Mouse (Mus musculus): ENCODE measurements around the gene Bcorl1. TPM values are rescaled to one million over a fixed set of nuclear protein-coding genes. Genes with fewer than 3 reads are reported as not detected.

Gene Bcorl1
- 15.3 and 27.3 TPM in 2 replicates for polyA plus RNA-seq (2011; ENCODE audit: insufficient read depth, insufficient read length, low replicate concordance, missing spikeins)

DNA sequence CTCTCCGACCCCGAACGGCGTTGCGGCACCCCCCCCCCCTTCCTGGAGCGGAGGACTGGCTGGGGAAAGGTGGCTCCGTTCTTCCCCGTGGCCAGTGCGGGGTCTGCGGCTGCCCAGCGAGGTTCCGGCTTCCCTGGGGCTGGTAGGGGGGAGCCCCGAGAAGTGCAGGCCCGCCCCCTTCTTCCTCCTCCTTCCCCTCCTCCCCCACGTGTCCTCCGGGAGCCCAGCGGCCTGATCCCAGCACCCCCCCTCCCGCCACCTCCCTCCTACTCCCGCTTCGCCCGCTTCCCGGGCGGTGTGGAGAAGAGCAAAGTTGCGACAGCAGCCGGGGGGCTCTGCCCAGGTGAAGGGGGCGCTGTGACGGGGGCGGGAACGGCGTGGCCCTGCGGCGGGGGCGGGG, at the start of gene Bcorl1:
Bcorl1 (plus strand) TSS at position 218 of the 400 bp plus-strand sequence.
- WGBS, result 7% methylated on average over 29 of the region's 33 CpGs
- H3K27ac ChIP-seq (ENCODE audit: control insufficient read depth, insufficient read depth, low read depth, low read length, poor library complexity), result peak within 1 kb of the TSS; percentile 58
- no peak for TF ChIP-seq CTCF (IDR thresholded peaks at IDR 0.05; ENCODE audit: control insufficient read depth, insufficient read depth, low read length)
- no peak for TF ChIP-seq POLR2A (IDR thresholded peaks at IDR 0.05; ENCODE audit: borderline replicate concordance, control insufficient read depth, low read depth, low read length)
- no peaks in the 10 kb centered on the region for H3K4me1 ChIP-seq (ENCODE audit: control insufficient read depth, insufficient read depth, low read length)
- peak within 1 kb of the TSS; percentile 81 for H3K4me3 ChIP-seq (replicated peaks; ENCODE audit: control insufficient read depth, low read depth, low read length)

- H3K4me1 ChIP-seq (ENCODE audit: control insufficient read depth, insufficient read depth, low read length), result peaks cover 2% of the 10 kb centered on the region; the same call in 1 of the 2 replicates
- no peak overlapping the region for H3K27ac ChIP-seq (ENCODE audit: control insufficient read depth, insufficient read depth, low read depth, low read length, poor library complexity)
- no peak overlapping the region for H3K4me3 ChIP-seq (replicated peaks; ENCODE audit: control insufficient read depth, low read depth, low read length)
- TF ChIP-seq CTCF (IDR thresholded peaks at IDR 0.05; ENCODE audit: control insufficient read depth, insufficient read depth, low read length) (no peak), POLR2A (IDR thresholded peaks at IDR 0.05; ENCODE audit: borderline replicate concordance, control insufficient read depth, low read depth, low read length) (no peak)
- 72% methylated on average over 3 of the region's 3 CpGs for WGBS
These were observed 49.7 kb upstream of the Bcorl1 start for GRCm38 (mm10) chrX:48291413-48291812.

- no peak overlapping the region for H3K27ac ChIP-seq (ENCODE audit: control insufficient read depth, insufficient read depth, low read depth, low read length, poor library complexity)
- TF ChIP-seq CTCF (IDR thresholded peaks at IDR 0.05; ENCODE audit: control insufficient read depth, insufficient read depth, low read length) (no peak), POLR2A (IDR thresholded peaks at IDR 0.05; ENCODE audit: borderline replicate concordance, control insufficient read depth, low read depth, low read length) (no peak)
- no peaks in the 10 kb centered on the region; the same call in 1 of the 2 replicates for H3K4me1 ChIP-seq (ENCODE audit: control insufficient read depth, insufficient read depth, low read length)
- no peak overlapping the region for H3K4me3 ChIP-seq (replicated peaks; ENCODE audit: control insufficient read depth, low read depth, low read length)
- WGBS, result 89% methylated on average over 4 of the region's 4 CpGs
These were observed 35.8 kb upstream of the Bcorl1 start for GRCm38 (mm10) chrX:48305356-48305755.

- Histone ChIP-seq H3K4me3 (replicated peaks; ENCODE audit: control insufficient read depth, low read depth, low read length) (peak overlapping the region; percentile 12), H3K4me1 (ENCODE audit: control insufficient read depth, insufficient read depth, low read length) (no peaks in the 10 kb centered on the region; the same call in 1 of the 2 replicates), H3K27ac (ENCODE audit: control insufficient read depth, insufficient read depth, low read depth, low read length, poor library complexity) (peak overlapping the region; percentile 48)
- WGBS, result 41% methylated on average over 26 of the region's 26 CpGs
- TF ChIP-seq CTCF (IDR thresholded peaks at IDR 0.05; ENCODE audit: control insufficient read depth, insufficient read depth, low read length), result no peak
- no peak for TF ChIP-seq POLR2A (IDR thresholded peaks at IDR 0.05; ENCODE audit: borderline replicate concordance, control insufficient read depth, low read depth, low read length)
These were observed 30.2 kb upstream of the Bcorl1 start for GRCm38 (mm10) chrX:48310706-48311517.

- Histone ChIP-seq H3K27ac (ENCODE audit: control insufficient read depth, insufficient read depth, low read depth, low read length, poor library complexity) (peak overlapping the region; percentile 39), H3K4me1 (ENCODE audit: control insufficient read depth, insufficient read depth, low read length) (no peaks in the 10 kb centered on the region; the same call in 1 of the 2 replicates), H3K4me3 (replicated peaks; ENCODE audit: control insufficient read depth, low read depth, low read length) (no peak overlapping the region)
- TF ChIP-seq CTCF (IDR thresholded peaks at IDR 0.05; ENCODE audit: control insufficient read depth, insufficient read depth, low read length), result no peak
- no peak for TF ChIP-seq POLR2A (IDR thresholded peaks at IDR 0.05; ENCODE audit: borderline replicate concordance, control insufficient read depth, low read depth, low read length)
- WGBS, result 82% methylated on average over 5 of the region's 5 CpGs
These were observed 29.4 kb upstream of the Bcorl1 start for GRCm38 (mm10) chrX:48311727-48312126.

- Histone ChIP-seq H3K27ac (ENCODE audit: control insufficient read depth, insufficient read depth, low read depth, low read length, poor library complexity) (peak overlapping the region; percentile 93), H3K4me3 (replicated peaks; ENCODE audit: control insufficient read depth, low read depth, low read length) (peak overlapping the region; percentile 75), H3K4me1 (ENCODE audit: control insufficient read depth, insufficient read depth, low read length) (no peaks in the 10 kb centered on the region; the same call in 1 of the 2 replicates)
- TF ChIP-seq CTCF (IDR thresholded peaks at IDR 0.05; ENCODE audit: control insufficient read depth, insufficient read depth, low read length) (no peak), POLR2A (IDR thresholded peaks at IDR 0.05; ENCODE audit: borderline replicate concordance, control insufficient read depth, low read depth, low read length) (peak; percentile 86)
- 9% methylated on average over 33 of the region's 33 CpGs for WGBS
These were observed 26.6 kb upstream of the Bcorl1 start for GRCm38 (mm10) chrX:48314530-48315079.

DNA sequence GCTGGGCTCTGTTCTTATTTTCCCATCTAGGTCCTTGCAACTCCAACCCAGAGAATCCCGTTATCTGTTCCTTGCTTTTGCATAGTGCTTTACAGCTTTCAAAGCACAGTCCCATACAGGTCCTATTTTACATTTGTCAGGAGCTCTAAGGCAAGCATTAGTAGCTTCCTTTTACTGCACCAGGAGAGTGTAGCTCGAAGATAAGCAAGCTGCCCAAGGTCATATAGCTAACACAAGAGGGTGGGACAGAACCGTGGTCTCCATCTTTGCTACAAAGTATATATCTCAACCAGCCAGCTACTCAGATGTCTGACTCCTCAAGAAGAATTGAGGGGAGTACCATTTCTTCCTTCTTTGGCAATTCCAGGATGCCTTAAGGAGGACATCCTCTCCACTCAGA, 23.7 kb upstream of the Bcorl1 start:
- Histone ChIP-seq H3K27ac (ENCODE audit: control insufficient read depth, insufficient read depth, low read depth, low read length, poor library complexity) (no peak overlapping the region), H3K4me3 (replicated peaks; ENCODE audit: control insufficient read depth, low read depth, low read length) (no peak overlapping the region), H3K4me1 (ENCODE audit: control insufficient read depth, insufficient read depth, low read length) (peaks cover 2% of the 10 kb centered on the region; the same call in 1 of the 2 replicates)
- 48% methylated on average over 3 of the region's 3 CpGs for WGBS
- no peak for TF ChIP-seq CTCF (IDR thresholded peaks at IDR 0.05; ENCODE audit: control insufficient read depth, insufficient read depth, low read length)
- no peak for TF ChIP-seq POLR2A (IDR thresholded peaks at IDR 0.05; ENCODE audit: borderline replicate concordance, control insufficient read depth, low read depth, low read length)

DNA sequence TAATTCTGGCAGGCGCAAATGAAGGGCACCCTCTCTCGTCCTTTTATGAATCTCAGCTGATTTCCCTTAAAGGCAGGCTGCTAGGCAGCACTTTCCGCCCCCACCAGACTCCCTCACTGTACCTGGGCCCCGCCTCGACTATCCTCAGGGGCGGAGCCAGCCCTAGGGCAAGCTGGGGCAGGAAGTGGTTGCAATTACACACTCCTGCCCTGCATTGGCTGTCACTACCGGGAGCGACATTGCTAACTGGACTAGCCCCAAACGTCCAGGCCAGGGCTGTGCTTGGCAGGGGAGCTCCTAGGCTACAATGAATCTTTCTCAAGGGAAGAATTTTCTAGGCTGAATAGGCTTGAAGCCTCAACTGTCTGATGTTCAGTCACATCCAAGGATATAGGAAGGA, 23.0 kb upstream of the Bcorl1 start:
- H3K4me3 ChIP-seq (replicated peaks; ENCODE audit: control insufficient read depth, low read depth, low read length), result peak overlapping the region; percentile 18
- H3K27ac ChIP-seq (ENCODE audit: control insufficient read depth, insufficient read depth, low read depth, low read length, poor library complexity), result peak overlapping the region; percentile 5
- WGBS, result 7% methylated on average over 9 of the region's 9 CpGs
- TF ChIP-seq CTCF (IDR thresholded peaks at IDR 0.05; ENCODE audit: control insufficient read depth, insufficient read depth, low read length) (no peak), POLR2A (IDR thresholded peaks at IDR 0.05; ENCODE audit: borderline replicate concordance, control insufficient read depth, low read depth, low read length) (peak; percentile 26; the same call in 1 of the 2 replicates)
- peaks cover 2% of the 10 kb centered on the region; the same call in 1 of the 2 replicates for H3K4me1 ChIP-seq (ENCODE audit: control insufficient read depth, insufficient read depth, low read length)
